Mouse (Mus musculus) G1E (cell line): ENCODE data around the gene Plxnb1. TPM values are rescaled to one million over a fixed set of nuclear protein-coding genes. Genes with fewer than 3 reads are reported as not detected.

Experiments used
- ATAC-seq: 2 replicates; pipeline ENCODE4 v1.8.0; 2016; ENCODE audit warnings: mild to moderate bottlenecking; ENCODE audit not compliant: insufficient number of reproducible peaks, poor library complexity, low FRiP score, severe bottlenecking; ENCODE audit errors: extremely low read depth
- DNase-seq: peaks from one replicate; pipeline ENCODE4 v3.0.0; 2012; ENCODE audit warnings: low spot score
- H3K27me3 ChIP-seq: 2 replicates; pipeline ENCODE4 v1.6.1; 2012; ENCODE audit warnings: mild to moderate bottlenecking, low read length, inconsistent platforms; ENCODE audit not compliant: insufficient read depth
- H3K36me3 ChIP-seq: replicated peaks from 2 replicates; pipeline ENCODE3; 2012; ENCODE audit warnings: mild to moderate bottlenecking, inconsistent platforms
- H3K4me1 ChIP-seq: 2 replicates; pipeline ENCODE4 v1.6.1; 2012; ENCODE audit warnings: low read depth, low read length, inconsistent platforms, mixed read lengths; ENCODE audit not compliant: insufficient read depth
- H3K4me3 ChIP-seq: 2 replicates; pipeline ENCODE4 v1.5.1; 2012; ENCODE audit warnings: low read depth, mild to moderate bottlenecking, inconsistent platforms, low read length, moderate library complexity, mixed read lengths
- H3K9me3 ChIP-seq: replicated peaks from 2 replicates; pipeline ENCODE4 v1.6.1; 2012; ENCODE audit warnings: inconsistent platforms
- CTCF ChIP-seq: IDR thresholded peaks from 2 replicates; pipeline ENCODE4 v1.5.1; 2012; ENCODE audit warnings: low read depth, low read length, inconsistent platforms, mixed read lengths
- GATA1 ChIP-seq: IDR thresholded peaks from 2 replicates; pipeline ENCODE4 v1.6.1; 2012; ENCODE audit warnings: borderline replicate concordance, low read length, inconsistent platforms, mixed read lengths
- GATA2 ChIP-seq: IDR thresholded peaks from 2 replicates; pipeline ENCODE4 v1.6.1; 2012; ENCODE audit warnings: low read depth, low read length, inconsistent platforms, borderline replicate concordance
- POLR2AphosphoS5 ChIP-seq: IDR thresholded peaks from 2 replicates; pipeline ENCODE4 v1.6.1; 2012; ENCODE audit warnings: low read depth, low read length, inconsistent platforms; ENCODE audit not compliant: insufficient replicate concordance
- TAL1 ChIP-seq: conservative IDR thresholded peaks from 2 replicates; pipeline ENCODE4 v1.6.1; 2012; ENCODE audit warnings: low read depth, low read length, inconsistent platforms, mixed read lengths
- polyA plus RNA-seq: library from polyadenylated mRNA; stranded (reverse); fragments of >175 nt; gene quantifications from 2 replicates; pipeline ENCODE4 v1.2.3, GENCODE M21; 2012
- total RNA-seq, 2 experiments: library from RNA; stranded (forward) in 1 of 2; stranded (reverse) in 1 of 2; fragments of 200-1000 nt in 1 of 2; fragments of >200 nt in 1 of 2; fragmentation: Nextera tagmentation in 1 of 2; gene quantifications; 2 replicates each; pipeline ENCODE4 v1.2.3; 2014 to 2017

The Plxnb1 gene
- total and polyA plus RNA-seq, 3 experiments: 0.44 TPM; not detected in 2

GRCm38 (mm10) chr9:109120956-109121355, 25.8 kb downstream of the Plxnb1 start:
- DNase-seq (no peak), ATAC-seq (no peak)
- H3K27me3 ChIP-seq: peaks cover 11% of the 10 kb centered on the region
- H3K9me3 ChIP-seq: no peaks in the 10 kb centered on the region
- H3K36me3 ChIP-seq: no peaks in the 10 kb centered on the region
- H3K4me1 ChIP-seq: no peaks in the 10 kb centered on the region
- TF ChIP-seq GATA2 (no peak), CTCF (no peak), POLR2AphosphoS5 (no peak), TAL1 (no peak), GATA1 (no peak)
- H3K4me3 ChIP-seq: no peak overlapping the region

- Histone ChIP-seq H3K27me3 (peaks cover 8% of the 10 kb centered on the region), H3K36me3 (no peaks in the 10 kb centered on the region), H3K4me1 (no peaks in the 10 kb centered on the region), H3K4me3 (no peak overlapping the region), H3K9me3 (no peaks in the 10 kb centered on the region)
- no peak for TF ChIP-seq GATA2
- no peak for TF ChIP-seq CTCF
- TF ChIP-seq GATA1: no peak
- TF ChIP-seq TAL1: no peak
- no peak for TF ChIP-seq POLR2AphosphoS5
- no peak for DNase-seq
- no peak for ATAC-seq
Measured at GRCm38 (mm10) chr9:109122553-109123085, 27.4 kb downstream of the Plxnb1 start.

GRCm38 (mm10) chr9:109123266-109123665, 28.1 kb downstream of the Plxnb1 start:
- DNase-seq (no peak), ATAC-seq (no peak)
- Histone ChIP-seq H3K9me3 (no peaks in the 10 kb centered on the region), H3K36me3 (no peaks in the 10 kb centered on the region), H3K4me3 (no peak overlapping the region), H3K4me1 (no peaks in the 10 kb centered on the region), H3K27me3 (peaks cover 4% of the 10 kb centered on the region)
- TF ChIP-seq GATA2 (no peak), CTCF (no peak), GATA1 (no peak), POLR2AphosphoS5 (no peak), TAL1 (no peak)

GRCm38 (mm10) chr9:109124164-109124563, 29.0 kb downstream of the Plxnb1 start:
- no peaks in the 10 kb centered on the region for H3K36me3 ChIP-seq
- H3K4me3 ChIP-seq: no peak overlapping the region
- no peak for DNase-seq
- no peaks in the 10 kb centered on the region for H3K9me3 ChIP-seq
- no peaks in the 10 kb centered on the region for H3K4me1 ChIP-seq
- no peak for TF ChIP-seq GATA1
- no peak for TF ChIP-seq TAL1
- no peak for TF ChIP-seq POLR2AphosphoS5
- TF ChIP-seq GATA2: no peak
- TF ChIP-seq CTCF: no peak
- no peak for ATAC-seq
- H3K27me3 ChIP-seq: peaks cover 4% of the 10 kb centered on the region

GRCm38 (mm10) chr9:109125043-109125442, 29.9 kb downstream of the Plxnb1 start:
- H3K9me3 ChIP-seq: no peaks in the 10 kb centered on the region
- ATAC-seq (no peak), DNase-seq (no peak)
- no peak overlapping the region for H3K4me3 ChIP-seq
- TF ChIP-seq GATA1: no peak
- no peak for TF ChIP-seq POLR2AphosphoS5
- H3K27me3 ChIP-seq: peaks cover 6% of the 10 kb centered on the region
- H3K4me1 ChIP-seq: peaks cover 3% of the 10 kb centered on the region; the same call in 1 of the 2 replicates
- H3K36me3 ChIP-seq: no peaks in the 10 kb centered on the region

- DNase-seq (no peak), ATAC-seq (no peak)
- Histone ChIP-seq H3K4me3 (no peak overlapping the region), H3K9me3 (no peaks in the 10 kb centered on the region), H3K27me3 (peaks cover 6% of the 10 kb centered on the region), H3K36me3 (no peaks in the 10 kb centered on the region), H3K4me1 (peaks cover 4% of the 10 kb centered on the region; the same call in 1 of the 2 replicates)
- TF ChIP-seq GATA2 (no peak), TAL1 (no peak), GATA1 (no peak), CTCF (no peak), POLR2AphosphoS5 (no peak)
Measured at GRCm38 (mm10) chr9:109125481-109125880, 30.3 kb downstream of the Plxnb1 start.
